Mouse (Mus musculus) cerebellum, adult (tissue): ENCODE measurements around the gene C8b.

ENCODE experiments used
- ATAC-seq: cut with Nextera tagmentation; 2 replicates; pipeline ENCODE4 v1.9.2; 2017; ENCODE audit warnings: mild to moderate bottlenecking, moderate library complexity, mixed read lengths; ENCODE audit not compliant: insufficient number of reproducible peaks, low FRiP score, low TSS enrichment

Gene C8b

DNA sequence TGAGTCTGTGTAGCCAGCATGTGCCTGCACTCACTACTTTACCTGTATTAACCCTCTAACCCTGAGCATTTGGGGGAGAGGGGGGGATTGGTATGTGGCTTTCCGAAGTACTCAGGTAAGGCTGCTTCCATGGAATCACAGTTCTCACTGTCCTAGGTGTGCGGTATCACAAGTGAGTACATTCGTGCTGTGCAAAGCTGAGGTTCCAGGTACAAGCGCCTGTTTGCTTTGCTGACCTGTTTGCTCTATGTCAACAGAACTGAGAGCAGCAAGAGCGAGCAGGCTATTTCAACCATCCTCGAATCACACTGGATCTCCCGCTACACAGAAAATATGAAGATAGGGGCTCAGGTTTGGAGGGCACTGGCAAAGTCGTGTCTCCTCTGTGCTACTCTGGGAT, at the start of gene C8b:
C8b (plus strand) TSS at position 253 of the 400 bp plus-strand sequence.
- no peak for ATAC-seq

DNA sequence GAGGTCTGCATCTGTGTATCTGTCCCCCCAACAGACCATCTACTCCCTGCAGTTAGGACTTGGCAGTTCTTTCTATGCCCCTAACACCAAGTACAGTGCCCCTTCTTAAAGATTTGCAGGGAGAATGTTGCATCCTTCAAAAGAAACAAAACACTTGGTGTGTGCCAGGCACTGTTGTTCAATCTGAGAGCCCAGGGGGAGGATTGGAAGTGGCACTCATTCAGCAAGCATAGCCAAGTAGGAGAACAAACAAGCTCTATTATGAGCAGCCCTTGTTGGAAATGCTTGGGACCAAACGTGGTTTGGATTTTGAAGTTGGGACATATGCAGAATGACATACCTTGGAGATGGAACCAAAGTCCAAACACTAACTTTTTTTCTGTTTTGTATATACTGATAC, 49.6 kb upstream of the C8b start:
- ATAC-seq = no peak

DNA sequence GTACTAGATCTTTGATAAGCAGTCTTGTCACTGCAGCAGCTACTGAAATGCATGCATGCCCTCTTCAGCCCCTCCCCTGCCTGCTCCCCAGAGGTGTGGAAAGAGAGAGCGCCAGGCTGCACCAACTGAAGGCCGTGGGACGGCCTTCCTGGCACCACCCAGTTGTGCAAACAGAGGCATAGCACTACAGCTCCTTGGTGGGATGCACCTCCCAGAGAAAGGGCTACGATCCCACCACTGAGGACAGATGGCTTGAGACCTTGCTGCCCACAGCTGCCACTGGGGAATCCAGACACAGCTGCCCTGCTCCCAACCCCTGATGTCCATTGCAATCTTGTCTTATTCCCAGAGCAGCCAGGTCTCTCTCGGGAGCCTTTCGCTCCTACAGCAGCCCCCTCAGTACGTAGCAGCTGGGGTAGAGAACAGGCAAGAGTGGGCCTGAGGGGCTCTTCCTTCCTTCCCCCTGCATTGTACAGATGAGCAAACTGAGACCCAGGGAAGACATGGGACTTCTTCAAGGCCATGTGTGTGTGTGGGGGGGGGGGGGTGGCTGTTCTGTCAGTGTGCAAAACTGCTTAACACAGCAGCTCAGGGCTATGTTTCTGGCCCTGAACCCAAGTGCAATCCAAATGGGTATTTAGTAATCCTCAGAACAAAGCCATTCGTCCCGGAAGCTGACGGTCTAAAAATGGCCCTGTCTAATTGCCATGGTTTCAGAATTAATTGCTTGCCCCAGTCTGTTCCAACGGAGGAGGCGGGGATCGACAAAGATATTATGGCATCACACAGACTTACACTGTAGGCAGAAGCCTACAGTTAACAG, 46.9 kb upstream of the C8b start:
- ATAC-seq = no peak

DNA sequence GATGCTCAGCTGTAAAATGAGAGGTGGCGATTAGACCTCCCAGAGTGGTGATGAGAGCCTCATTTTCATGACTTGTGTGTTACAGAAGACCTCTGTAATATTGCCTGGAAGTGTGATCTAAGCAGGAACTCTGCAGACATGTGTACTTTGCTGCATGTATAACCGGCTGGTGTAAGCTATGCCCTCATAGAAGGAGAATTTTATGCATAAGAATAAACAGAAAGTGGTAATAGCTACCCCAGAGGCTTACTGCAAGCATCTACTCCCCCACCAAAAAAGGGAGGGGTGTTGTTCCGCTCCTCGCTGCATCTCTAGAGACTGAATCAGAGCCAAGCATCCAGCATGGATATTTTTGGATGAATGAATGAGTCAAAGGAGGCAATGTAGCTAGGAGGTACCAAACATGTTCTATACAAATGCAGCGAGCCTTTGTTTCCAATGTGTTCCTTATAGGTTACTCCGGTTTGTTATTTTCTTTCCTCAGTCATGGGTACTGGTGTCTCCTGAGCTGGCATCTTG, 42.5 kb upstream of the C8b start:
- ATAC-seq = no peak

DNA sequence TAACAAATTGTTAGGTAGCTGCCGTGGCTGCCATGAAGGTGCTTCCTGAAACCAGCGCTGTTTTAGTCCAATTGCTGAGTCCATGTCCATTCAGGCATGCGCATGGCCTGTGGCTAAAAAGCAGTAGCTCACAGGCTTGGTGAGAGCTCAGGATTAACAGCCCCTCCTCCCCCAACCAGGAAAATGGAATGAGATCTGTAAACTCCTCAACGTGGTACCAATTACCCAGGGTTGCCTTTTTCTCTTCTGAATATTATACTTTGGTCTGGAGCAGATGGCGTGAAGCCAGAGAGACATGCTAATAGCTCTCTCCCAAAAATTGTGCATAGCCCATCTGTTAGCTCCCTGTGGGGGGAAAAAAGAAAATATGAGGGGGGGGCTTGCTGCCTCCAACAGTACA, 41.9 kb upstream of the C8b start:
- ATAC-seq = no peak

DNA sequence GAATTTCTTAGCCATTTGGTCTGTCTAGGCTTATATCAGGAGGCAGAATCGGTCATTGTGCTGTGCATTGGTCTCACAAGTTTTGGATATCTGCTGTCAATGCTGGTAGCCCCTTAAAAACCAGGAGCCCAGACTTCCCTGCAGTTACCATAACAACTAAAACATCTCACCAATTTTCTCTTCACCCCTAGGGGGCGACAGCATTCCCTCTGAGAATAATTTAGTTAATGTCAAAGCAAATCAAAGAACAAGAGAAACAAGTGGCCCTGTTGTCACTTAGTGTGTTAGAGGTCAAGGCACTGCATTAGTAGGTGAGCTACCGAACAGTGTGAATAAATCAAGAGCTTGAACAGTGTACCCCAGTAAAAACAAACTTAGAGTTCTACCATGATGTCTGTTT, 40.4 kb upstream of the C8b start:
- ATAC-seq = no peak

DNA sequence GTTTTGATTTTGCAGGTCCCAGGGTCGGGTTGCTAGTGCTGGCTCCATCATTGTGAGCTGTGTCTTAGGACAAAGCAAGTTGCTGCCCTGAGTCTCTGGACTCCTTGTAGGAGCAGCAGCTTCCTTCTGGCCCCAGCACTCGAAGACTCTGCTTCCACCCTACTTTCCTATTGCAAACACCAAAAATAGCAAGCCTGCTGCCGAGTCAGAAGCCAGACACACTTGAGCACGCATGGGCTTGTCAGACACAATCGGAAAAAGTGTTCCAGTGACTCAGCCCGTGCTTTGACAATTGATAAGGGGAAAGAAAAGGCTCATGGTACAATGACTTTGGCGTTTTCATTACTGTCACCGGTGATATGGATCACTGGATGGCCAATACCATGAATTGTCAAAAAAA, 36.9 kb upstream of the C8b start:
- ATAC-seq = no peak

DNA sequence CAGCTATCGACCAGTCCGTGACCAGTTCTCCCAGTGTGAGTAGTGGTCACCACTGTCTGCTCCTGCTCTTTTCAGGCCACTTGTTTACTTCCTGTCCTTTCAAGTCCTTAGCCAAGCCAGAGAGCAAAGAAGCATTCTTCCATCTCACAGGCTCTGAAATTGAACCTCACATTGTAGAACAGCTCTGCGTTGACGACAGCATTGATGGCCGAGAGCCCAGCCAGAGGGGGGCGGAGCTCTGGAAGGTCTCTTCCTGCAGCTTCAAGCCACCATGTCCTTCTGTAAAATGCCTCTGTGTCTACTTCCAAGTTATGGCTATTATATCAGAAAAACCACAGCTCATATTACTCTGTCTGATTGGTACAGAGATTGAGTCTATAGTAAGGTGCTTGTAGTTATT, 19.6 kb upstream of the C8b start:
- no peak for ATAC-seq

DNA sequence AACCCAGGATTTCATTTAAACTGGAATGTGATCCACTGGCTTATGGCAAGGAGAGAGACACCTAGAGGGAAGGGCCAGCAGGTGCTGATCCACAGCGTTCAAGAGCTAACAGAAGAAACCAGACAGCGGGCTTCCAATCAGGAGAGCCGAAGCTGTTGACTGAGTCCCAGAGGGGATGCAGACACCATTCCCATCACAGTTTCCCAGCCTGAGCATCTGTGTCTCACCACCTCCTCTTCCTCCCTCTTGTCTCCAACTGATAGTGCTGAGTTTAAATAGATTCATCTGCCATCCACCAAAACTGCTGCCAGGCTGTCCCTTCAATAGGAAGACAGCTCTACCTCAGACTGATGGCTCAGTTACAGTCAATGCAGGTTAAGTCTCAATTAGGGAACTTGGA, 12.0 kb upstream of the C8b start:
- ATAC-seq = no peak

DNA sequence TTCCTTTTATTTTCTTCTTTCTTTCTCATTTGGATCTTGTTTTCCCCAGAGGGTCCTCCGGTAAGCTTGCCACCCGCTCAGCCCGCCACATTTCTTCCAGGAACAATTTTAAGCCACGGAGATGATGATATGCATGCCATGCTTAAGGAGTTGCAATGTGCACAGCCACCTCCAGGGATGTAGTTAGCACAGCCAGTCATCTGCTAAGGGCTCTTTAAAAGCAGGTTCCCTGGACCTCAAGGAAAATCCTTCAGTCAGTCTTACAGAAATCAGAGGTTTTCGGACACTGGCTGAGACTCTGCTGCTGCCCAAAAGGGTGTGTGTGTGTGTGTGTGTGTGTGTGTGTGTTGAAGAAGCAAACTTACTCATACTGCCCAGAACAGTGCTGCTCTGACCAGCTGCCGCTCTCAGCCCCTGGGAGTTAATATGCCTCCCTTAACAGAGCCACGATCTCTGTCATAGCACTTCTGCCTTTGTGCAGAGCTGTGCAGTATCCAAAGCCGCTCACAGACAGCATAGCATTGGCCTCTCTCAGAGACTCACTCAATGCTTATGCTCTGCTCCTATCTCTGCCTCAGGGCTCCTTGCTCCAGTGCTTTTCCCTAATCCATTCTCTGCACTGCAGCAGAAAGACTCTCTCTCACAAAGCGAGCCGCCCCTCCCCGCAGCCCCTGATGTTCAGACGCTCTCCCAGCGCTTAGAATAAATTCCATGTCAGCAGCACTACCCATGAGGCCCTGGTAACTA, 5.1 kb upstream of the C8b start:
- ATAC-seq = no peak

DNA sequence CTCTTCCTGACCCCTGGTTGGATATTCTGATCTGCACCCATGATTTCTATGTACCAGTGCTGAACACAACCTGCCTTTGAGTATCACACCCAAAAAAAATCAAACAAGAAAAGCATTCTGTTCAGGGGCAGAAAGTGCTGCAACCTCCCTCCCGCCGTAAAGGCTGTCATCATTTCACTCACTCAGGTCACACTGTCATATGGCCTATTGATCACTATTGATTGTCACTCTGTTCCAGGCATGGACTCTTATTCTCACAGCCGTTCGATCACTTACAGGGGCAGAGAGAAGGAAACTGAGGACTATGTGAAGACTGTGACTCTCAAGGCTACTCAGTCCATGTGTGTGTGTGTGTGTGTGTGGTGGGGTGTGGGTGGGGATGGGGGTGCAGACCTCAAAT, 2.1 kb downstream of the C8b start:
- ATAC-seq = no peak

DNA sequence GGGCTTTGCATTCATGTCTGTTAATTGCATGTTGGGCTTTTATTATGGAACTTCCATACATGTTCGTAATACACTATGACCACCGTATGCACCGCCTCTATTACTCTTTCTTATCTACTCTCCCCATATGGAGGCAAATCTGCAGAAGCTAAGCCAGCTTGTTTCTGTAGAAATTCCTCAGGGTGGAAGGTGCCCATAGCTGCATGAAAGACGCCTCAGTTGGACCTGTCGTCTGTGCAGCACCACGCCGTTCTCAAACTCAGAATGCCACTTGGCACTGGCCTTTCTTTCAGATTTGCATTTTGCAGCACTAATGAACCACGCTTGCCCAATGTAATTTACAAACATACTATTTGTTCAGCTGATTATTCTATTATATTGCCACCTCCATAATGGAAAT, 3.5 kb downstream of the C8b start:
- ATAC-seq = no peak

DNA sequence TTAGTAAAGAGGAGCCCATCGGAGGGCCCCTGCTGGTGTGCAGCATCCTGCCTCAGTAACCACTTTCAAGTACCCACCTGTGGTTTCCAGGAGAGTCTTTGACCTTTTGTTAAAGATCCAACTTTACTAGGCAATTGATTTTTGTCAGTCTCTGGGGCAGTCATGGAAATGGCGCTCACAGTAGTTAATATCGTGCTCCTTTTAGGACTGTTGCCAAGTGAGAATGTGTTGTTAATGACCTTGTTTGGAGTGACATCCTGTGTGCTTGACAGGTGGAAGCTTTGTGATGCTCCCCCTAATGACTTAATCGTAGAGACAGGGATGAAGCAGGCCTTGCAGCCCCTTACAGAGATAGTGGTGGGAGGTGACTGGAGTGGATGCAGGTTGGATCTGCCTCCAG, 4.2 kb downstream of the C8b start:
- no peak for ATAC-seq

DNA sequence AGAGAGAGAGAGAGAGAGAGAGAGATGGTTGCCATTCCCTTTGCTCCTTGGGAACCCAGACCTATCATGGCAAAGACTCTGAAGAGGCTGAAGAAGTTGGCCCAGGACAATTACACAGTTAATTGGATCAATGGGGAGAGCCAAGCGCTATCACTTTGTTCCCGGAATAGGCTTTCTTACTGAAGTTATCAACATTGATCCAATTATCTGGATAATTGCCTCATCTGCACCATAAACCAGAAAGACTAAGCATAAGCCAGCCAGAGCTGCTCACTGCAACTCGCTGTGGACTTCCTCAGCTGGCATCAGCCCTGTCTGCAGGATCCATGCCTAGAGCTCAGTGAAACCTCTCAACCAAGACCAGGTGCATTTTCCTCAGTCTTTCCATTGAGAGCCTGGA, 9.5 kb downstream of the C8b start:
- ATAC-seq = no peak

DNA sequence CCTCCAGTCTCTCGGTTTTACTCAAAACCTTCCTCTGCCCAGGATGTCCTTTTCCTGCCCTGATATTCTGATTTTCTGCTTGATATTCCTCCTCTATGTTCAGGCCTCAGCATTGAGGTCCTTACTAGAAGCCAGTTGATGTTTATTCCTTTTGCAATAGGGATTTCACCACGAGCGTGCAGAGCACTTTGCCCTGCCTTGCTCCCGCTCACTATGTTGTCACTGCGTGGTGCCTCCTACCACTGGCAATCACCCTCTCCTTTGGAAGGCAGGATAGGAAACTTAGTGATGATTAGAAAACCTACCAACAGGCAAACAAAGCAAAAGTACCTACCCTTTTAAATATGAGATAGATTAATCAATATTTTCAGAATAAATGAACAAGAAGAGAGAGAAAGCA, 13.3 kb downstream of the C8b start:
- no peak for ATAC-seq

DNA sequence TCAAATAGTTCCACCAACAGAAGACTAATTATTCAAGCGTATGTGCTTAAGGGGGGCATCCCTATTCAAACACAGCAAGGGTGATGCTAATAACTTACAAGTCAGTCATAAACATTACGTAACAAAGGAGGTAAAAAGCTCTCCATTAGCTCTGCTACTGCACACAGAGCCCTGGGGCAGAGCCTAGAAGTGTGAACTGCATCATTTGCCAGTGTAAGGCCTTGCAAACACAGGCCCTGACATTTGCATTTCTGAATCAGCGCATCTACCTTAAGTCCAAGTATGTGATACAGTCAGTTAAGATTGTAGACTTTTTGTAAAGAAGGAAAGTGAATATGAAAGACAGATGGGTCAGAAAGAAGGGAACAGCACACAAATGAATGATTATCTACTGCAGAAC, 15.3 kb downstream of the C8b start:
- ATAC-seq = no peak

DNA sequence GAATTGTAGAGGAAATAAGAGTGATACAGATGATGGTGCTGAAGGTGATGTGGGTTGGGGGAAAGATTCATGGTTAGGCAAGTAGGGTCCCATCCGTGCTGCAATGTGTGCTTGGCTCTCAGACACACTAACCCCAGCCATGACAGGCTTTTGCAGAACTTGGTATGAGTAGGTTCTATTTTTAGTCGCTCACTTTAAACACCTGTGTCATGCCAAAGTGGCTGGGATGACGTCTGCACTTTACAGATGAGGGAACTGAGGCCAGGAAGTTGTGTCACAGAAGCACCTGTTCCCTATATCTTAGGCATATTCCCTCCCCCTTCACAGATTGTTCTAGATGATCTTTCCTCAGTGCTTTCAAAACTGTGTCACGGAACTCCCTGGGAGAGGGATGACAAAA, 16.2 kb downstream of the C8b start:
- ATAC-seq = no peak

DNA sequence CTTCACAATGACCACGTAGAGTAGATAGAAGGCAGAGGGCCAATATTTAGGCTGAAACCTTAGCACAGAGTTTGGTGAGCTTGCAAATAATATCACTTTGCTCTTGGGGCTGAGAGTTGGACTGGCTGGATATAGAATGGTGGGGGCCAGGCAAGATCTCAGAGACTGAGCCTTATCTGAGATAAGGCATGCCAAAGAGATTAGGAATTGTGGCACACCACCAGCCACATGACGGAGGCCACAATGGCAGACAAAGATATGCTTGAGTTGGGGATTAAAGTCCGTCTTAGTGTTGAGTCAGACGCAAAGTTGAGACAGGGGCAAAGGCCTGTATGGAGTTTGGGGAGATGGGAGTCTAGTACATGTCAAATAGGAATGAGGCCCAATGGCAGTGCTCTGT, 26.0 kb downstream of the C8b start:
- no peak for ATAC-seq

DNA sequence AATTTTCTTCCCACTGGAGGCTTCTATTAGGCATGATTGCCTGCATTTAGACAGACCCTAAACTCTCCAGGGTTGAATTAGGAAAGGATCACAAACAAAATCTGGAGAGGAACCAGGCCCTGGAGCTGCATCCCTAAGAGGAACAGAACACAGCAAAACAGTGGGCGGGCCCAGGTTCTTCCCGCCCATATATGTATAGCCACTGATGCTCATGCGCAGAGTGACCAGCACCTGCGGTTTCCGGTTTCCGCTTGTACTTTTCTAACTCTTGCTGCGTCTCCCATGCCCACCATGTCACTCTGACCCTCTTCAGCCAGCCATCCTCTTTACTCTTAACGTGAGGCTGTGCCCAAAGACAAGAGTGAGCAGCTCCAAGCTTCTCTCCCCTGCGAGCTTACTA, 32.8 kb downstream of the C8b start:
- no peak for ATAC-seq

DNA sequence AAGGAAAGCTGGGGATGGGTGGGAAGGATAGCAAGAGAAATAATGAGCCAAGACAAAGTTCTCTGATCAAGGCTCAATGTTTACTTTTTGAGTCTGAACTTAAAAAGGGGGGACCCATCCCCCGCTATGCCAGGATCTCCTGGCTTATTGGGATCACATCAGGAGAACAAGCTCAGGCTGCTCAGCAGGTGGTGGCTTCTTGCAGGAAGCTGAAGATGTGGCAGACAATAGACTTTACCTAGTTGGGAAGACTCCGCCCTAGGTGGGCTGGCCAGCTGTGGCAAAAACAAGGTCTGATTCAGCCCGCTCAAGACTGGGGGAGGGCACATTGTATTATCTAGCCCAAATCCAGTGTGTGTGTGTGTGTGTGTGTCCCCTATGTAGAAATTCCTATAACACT, 35.5 kb downstream of the C8b start:
- ATAC-seq = no peak

DNA sequence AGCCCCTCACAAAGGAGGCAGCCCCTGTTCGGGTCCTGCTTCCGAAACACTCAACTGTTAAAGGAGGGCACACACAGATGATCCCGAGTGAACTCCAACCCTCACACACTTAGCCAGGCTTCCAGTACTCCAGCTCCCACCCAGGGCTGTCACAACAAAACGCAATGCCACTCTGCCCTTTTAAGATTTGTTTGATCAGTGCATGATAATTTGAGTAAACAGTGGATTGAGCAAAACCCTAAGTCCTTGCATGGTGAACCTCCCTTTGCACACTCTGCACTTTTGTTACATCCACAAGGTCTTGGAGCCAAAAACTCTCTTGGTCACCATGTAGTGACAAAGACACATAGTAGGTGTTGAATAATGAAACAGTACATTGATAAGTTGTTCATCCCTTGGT, 38.0 kb downstream of the C8b start:
- no peak for ATAC-seq
